Mouse (Mus musculus): ENCODE results near the gene Vmn1r20.
"Not testable (repeated sequence)": the region's sequence is repeated elsewhere in the genome, so short reads cannot be mapped to it uniquely, and the experiment has no call there.

Gene Vmn1r20

GRCm38 (mm10) chr6:57428630-57429029 is at the start of gene Vmn1r20:
Vmn1r20 (plus strand) TSS chr6:57428930.
- DNase-seq (ENCODE audit: low spot score) = no peak

DNA sequence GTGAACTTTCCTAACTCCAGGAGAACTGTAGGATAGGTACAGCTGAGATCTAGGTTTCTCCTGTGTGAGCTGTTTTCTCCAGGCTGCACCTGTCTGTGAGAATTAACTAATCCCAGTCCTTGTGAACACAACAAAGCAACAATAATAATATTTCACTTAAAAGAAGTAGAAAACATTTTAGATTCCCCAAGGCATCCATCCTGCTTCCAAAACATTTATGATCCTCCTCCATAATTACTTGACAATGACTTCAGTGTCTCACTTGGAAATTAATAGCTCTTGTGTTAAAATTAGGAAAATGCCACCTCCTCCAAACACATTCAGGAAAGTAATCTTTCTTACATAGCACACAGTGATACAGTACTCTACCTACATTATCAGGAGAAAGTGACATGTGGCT is 33.0 kb upstream of the Vmn1r20 start, which contains the start of gene Vmn1r18:
TSS of gene Vmn1r18 (minus strand) at position 101 of the 400 bp plus-strand sequence.
- no peak for DNase-seq (ENCODE audit: low spot score)

- not testable (repeated sequence) for DNase-seq (ENCODE audit: low spot score)
Measured at GRCm38 (mm10) chr6:57403480-57403879, 25.2 kb upstream of the Vmn1r20 start, which contains the start of gene Vmn1r19. Vmn1r19 (plus strand) TSS chr6:57403780.

DNA sequence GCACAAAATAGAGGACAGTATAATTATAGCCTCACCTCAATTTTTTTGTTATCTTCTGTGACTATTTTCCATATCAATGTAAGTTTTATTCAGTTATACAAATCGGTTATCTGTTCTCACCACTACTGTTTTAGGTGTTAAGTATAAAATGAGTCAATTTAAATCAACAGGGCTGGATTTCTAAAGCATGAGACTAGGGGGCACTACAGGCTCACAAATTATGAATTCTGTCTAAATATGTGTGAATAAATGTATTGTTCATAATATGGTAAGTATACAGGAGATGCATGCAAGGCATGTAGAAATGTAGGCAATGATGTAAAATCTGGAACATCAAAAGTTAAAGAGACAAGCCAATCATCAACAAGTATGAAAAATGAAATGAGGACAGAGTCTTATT is 2.5 kb downstream of the Vmn1r20 start:
- DNase-seq (ENCODE audit: low spot score) = no peak

GRCm38 (mm10) chr6:57468161-57468560 is 39.4 kb downstream of the Vmn1r20 start:
- not testable (repeated sequence) for DNase-seq (ENCODE audit: low spot score)
